Mouse (Mus musculus) activated CD4-positive, CD25-positive, alpha-beta regulatory T cell (primary cell): ENCODE measurements around the gene Bhlhe40. TPM values are rescaled to one million over a fixed set of nuclear protein-coding genes. Genes with fewer than 3 reads are reported as not detected.

ENCODE experiments used
- polyA plus RNA-seq, 2 experiments: library from polyadenylated mRNA; unstranded; fragments of 100-300 nt; shearing (Covaris generic); gene quantifications; one replicate each; pipeline ENCODE4 v1.2.1; 2017

Bhlhe40 gene
- polyA plus RNA-seq, result 10 to 100 TPM; 29.3 to 90.9 TPM

GRCm38 (mm10) chr6:108660206-108660877 is at the start of gene Bhlhe40:
Gene Bhlhe40, plus strand, starts transcription at chr6:108660629.

Other genes starting within 250 kb of the Bhlhe40 start
- 10 to 100 TPM; 72.3 to 73.2 TPM for gene Arl8b, start 122.5 kb downstream of the Bhlhe40 start, polyA plus RNA-seq
- 100 to 1,000 TPM; 139 to 178 TPM for gene Edem1, start 168.0 kb downstream of the Bhlhe40 start, polyA plus RNA-seq